Mouse (Mus musculus): Measurements from ENCODE around the gene Mob3b.

Gene Mob3b

DNA sequence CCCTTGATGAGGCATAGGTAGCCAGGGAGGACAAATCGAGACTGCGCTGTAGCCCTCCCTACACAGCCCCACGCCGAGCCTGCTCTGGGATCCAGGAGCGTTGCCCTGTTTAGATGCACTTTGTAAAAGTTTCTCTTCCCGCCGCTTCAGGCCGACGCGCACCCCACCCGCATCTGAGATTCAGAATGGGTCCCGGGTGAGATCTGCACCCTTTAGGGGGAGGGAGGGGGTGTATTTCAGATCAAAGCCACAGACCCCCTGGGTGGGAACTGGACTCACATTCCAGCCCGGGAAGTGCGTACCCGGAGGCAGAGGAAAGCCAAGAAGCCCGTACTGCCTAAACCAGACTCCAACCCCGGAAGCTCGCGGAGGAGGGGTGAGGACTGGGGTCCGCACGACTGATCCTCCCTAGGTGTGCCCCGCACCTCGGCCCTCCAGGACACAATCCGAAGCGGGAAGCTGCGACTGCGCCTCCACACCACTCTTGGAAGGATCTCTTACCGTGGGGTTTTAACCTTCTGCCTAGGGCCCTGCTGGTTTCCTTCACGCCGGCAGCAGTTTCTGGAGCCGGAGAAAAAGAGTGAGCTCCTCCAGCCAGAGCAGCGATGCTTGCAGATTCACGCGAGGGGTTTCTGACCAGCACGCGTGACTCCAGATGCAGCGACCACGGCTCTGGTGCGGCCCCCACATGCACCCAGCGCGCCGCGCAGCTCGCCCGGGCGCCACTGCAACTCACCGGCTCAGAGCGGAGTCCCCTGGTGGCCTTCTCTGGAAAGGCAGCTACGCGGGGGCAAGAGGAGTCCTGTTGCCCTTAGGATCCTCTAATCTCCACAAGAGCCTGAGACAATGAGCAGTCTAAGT lies at the start of gene Mob3b:
TSS of gene Mob3b (minus strand) at position 734 of the 861 bp plus-strand sequence.
- DNase-seq (ENCODE audit: low spot score in 2 of 2): peak; percentile 86 to 89

DNA sequence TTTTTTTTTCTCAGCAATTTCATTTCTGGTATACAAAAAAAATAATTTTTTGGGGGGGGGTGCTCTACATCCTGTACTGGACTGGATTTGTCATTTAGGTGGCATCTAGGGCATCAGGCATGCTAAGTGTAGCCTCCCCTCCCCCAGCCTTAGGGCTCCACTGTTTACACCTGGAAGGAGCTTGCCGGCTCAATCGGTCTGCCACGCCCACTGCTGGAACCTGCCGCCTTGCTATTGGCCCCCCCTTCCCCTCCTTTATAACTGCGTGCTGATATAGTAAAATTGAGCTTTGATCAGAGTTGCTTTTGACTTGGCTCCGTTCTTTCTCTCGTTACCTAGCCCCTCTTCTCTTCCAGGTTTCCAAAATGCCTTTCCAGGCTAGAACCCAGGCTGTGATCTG lies 47.4 kb upstream of the Mob3b start:
- no peak for DNase-seq (ENCODE audit: low spot score in 2 of 2)

DNA sequence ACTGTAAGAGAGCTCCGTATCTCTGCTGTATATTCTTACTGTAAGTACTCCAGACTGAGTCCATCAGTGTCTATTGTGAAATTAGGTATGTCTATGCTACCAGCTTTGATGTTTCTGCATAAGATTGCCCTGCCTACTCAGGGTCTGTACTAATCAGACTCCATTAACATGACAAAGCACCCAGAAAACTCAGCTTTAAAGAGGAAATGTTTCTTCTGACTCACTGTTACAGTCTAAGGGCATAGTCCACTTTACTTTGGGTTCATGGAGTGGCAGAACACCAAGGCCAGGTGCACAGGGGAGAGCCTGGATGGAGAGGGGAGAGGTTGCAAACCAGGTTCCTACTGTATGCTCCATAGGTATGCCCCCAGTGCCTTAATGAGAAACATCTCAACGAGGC lies 46.4 kb upstream of the Mob3b start:
- no peak for DNase-seq (ENCODE audit: low spot score in 2 of 2)

DNA sequence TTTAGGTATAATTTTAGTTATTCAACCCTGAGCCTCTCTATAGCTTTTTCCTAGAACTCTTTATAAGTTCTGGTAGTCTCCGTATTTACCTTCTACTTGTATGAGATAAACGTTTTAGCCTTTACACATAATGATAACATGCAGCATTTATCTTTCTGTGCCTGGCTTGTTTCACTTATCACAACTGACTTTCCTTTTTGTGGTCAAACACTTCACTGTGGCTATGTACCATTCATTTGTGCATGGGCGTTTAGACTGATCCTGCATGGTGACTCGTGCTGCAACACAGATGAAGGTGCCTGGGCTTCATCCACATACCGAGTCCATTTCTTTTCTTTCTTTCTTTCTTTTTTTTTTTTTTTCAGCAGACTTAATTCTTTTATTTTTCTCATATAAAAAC lies 44.4 kb upstream of the Mob3b start:
- DNase-seq (ENCODE audit: low spot score in 2 of 2): no peak

DNA sequence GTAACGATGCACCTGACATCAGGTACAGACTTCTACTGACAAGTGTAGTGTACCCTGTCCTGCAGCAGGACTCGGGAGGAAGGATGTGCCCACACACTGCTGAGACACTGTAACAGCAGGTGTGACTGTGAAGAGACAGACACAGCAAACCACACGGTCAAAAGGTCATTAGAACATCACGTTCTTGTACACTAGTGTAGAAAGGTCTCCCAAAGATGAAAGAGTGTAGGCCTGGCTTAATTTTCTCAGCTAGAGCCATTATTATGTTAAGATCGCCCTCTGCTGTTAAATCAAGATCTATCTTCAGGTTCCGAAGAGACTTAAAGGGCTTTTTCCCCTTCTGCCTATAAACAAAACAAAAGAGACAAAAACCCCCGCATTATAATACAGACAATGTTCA lies 35.4 kb upstream of the Mob3b start:
- no peak for DNase-seq (ENCODE audit: low spot score in 2 of 2)

DNA sequence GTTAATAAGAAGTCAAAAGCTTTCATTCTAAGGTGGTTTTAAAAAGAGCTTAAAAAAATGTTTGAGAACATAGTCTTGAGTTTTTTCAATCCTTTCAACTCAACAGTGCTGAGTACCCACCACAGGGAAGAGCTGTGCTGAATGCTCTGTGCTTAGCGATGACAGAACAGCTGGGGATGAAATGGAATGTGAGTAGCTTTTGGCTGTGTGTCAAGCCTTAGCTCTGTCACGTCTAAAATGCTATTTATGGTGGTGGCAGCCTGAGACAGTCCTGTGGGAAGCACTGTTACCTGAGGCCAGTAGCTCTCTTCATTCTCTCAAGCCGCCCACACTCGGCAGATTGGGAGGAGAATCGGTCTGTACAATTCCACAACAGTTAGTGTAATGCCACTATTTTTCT lies 32.5 kb upstream of the Mob3b start:
- DNase-seq (ENCODE audit: low spot score in 2 of 2): no peak

DNA sequence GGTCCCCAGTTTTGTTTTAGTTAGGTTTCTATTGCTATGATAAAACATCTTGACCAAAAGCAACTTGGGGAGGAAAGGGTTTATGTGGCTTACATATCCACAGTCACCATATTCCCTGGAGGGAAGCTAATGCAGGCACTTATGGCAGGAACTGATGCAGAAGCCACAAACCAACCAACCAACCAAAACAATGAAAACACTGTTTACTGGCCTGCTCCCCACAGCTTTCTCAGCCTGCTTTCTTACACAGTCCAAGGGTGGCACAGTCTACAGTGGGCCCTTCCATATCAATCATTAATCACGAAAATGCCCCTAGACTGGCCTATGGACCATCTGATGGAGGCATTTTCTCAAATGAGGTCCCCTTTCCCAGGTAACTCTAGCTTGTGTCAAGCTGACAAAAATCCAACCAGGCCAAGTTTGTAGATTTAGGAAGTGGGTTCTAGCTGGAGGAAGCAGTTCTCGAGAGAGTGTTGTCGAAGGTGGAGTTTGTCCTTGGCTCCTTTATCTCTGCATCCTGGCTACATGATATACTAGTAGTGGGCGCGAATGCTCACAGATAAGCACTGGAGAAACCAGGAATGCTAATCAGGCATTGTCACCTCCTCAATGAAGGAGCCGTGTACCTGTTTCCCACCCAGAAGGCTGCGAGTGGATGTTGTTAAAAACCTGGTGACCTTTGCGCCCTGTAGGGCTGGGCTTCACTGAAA lies 30.5 kb upstream of the Mob3b start:
- DNase-seq (ENCODE audit: low spot score in 2 of 2): no peak

DNA sequence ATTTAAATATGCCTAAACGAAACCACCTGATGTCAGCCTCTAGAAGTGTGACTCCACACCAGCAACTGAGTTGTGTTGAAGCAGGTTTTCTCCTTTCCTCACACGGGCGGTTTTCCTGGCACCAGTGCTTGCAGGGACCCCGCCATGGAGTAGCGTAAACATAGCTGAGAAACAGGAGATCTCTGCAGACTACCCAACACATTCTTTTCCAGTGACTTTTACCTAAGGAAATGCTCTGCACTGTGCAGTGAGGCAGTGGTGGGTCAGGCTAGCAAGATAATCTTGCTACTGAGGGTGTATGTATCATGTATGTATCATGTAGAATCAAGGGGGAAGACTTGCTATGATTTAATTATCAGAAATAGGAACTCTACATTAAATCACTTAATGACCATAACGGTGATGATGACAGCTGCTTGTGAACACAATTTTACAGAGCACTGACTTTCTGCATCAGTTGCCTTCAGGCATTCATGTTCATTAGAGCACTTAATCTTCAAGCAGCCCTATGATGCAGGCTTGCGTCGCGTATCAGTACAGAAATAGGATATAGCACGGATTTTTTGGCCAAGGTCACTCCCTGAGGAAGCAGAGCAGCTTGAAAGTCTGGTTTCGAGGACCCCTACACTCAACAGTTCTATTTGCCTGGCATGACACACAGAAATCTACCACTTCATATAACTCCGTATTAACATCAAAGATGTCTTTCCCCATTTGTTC lies 20.8 kb upstream of the Mob3b start:
- DNase-seq (ENCODE audit: low spot score in 2 of 2): no peak

DNA sequence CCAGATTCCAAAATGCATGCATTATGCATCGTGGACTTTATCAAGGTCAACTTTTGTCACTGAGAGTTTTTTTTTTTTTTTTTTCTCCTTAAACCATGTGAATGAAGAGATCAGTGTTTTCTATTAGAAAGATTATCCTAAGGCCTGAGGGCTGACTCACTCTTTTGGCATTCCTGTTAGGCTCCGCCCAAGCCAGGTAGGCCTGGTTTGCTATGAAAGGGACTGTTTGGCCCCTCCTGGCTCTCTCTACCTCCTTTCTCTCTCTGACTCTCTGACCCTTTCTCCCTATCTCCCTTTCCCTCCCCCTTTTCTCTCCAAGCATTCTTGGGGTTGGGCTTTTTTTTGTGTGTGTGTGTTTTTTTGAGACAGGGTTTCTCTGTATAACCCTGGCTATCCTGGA lies 18.3 kb upstream of the Mob3b start:
- DNase-seq (ENCODE audit: low spot score in 2 of 2): no peak

DNA sequence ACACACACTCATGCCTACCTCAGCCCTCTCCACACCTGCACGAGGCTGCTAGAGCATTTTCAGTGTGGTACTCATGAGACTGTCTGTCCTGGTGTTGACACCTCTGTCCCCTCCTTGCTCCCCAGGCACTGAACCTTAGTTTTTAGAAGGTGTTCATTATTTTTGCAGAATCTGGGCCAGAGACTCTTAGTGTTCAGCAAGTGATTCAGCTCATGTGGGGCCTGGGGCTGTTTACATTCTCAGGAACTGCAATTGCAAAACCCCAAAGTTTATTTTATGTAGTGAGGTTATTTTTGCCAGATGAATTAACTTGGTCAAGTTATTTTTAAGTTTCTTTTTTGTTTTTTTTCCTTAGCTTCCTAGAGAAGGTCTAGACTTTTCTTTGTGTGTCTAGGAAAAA lies 16.3 kb upstream of the Mob3b start:
- no peak for DNase-seq (ENCODE audit: low spot score in 2 of 2)

DNA sequence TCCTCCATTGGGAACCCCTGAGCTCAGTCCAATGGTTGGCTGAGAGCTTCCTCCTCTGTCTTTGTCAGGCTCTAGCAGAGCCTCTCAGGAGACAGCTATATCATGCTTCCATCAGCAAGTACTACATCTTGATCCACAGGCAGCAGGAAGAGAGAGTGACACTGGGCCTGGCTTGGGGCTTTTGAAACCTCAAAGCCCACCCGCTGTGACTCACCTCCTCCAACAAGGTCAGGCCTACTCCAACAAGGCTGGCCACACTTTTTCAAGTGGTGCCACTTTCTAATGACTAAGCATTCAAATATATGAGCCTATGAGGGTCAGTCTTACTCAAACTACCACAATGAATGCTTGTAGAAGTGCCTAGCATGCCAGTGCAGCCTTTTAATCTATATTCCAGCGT lies 15.2 kb upstream of the Mob3b start:
- no peak for DNase-seq (ENCODE audit: low spot score in 2 of 2)

DNA sequence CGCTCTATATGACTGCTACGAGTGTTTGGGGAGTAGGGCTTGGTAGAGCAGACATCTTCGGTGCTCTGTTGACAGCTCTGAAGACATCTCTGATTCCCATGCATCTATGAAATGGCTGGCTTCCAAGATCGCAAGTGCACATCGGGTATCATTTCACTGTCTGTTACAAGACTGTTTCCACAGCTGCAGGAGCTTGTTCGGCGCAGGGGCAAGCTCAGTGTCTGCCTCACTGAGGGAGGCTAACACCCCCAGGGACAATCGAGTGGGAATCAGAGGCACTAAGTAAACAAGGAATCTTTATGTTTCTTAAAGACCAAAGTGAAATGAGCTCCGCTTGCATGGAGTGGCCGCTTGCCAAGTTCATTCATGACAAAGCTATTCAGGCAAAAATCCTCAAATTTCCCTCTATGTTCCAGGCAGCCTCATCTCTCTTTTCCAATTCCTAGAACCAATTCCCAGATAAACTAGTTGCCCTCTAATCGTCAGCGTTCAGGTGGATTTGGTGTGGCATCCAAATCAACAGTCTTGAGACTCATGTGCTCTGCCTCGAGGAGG lies 12.4 kb upstream of the Mob3b start:
- DNase-seq (ENCODE audit: low spot score in 2 of 2): no peak

DNA sequence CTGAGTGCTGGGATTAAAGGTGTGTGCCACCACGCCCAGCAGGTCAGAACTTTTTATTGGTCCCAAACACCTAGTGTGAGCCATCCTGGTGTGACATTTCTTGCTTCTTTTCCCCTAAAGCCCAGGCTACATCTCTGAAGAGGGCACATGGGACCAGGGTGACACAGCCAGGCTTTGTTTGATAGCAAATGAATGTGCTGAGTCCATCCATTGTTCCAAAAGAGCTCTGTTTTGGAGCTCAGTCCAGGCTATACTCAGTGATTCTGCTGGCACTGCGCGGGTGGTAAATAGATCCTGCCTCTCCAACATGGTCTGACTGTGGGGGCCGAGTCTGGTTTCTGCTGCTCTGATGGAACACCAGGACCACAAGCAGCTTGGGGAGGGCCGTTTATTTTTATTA lies 10.6 kb upstream of the Mob3b start:
- no peak for DNase-seq (ENCODE audit: low spot score in 2 of 2)

DNA sequence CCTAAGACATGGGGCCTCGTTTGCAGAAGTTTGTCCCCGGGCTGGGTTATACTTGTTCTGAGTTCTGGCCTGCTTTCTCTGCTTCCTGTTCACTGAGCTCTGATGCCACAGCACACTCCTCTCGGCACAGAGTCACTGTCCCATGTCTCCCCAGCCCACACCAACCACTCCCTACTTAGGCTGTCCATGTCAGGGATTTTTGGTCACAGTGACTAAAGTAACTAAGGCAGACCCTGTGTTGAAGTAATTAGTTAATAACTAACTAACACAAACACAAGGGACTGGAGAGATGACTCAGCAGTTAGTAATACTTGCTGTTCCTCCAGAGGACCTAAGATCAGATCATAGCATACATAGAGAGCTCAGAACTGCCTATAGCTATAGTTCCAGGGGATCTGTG lies 8.7 kb upstream of the Mob3b start:
- DNase-seq (ENCODE audit: low spot score in 2 of 2): no peak

DNA sequence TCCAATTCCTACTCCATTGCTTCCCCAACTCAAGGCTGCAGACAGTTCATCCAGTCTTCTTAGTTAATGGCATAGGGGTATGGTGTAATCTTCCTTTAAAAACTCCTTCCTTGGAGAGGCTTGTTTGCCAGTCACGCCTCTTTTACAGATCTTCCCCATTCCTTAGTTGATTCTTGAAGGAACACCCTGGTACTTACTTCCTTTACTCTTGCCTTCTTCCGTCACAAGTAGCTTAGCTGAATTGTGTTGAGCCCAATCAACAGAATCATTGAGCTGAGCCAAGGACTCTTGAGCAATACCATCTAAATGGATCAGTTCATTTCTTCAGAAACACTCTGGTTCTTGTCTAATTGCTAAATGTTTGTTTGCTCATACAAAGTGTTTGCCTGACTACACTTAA lies 8.0 kb upstream of the Mob3b start:
- DNase-seq (ENCODE audit: low spot score in 2 of 2): no peak

DNA sequence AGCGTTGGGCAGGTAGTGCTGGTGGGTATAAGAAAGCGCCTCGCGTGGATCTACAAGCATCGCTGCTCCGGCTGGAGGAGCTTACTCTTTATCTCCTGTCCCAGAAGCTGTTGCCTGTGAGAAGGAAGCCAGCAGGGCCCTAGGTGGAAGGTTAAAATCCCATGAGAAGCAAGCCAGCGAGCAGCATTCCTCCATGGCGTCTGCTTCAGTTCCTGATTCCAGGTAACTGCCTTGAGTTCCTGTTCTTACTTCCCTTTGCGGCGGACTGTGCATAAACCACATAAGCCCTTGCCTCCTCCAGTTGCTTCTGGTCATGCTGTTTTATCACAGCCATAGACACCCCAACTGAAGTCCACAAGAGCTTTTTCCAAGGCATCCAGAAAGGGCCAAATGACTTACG lies 531 bp upstream of the Mob3b start:
- DNase-seq (ENCODE audit: low spot score in 2 of 2): no peak

DNA sequence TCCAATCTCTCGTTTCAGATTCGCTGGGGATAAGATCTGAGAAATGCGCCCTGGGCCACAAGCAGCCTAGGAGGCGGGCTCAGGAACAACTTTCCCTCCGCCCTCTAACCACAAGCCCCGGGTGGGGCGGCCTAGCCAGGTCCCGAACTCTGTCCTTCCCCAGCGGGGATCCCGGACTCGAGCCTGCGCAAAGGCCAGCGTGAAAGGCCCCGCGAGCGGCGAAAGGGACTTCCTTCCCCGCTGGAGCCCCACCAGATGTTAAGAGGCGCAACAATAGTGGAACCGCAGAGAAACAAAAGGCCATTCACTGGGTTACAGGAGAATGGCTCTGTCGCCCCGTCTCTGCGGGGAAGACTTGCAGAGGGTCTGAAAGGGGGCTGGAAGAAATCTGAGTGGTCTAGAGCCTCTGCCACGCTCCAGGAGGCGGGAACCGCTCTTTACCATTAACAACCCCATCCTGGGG lies 1.1 kb downstream of the Mob3b start:
- DNase-seq (ENCODE audit: low spot score in 2 of 2): peak; percentile 74 to 78

DNA sequence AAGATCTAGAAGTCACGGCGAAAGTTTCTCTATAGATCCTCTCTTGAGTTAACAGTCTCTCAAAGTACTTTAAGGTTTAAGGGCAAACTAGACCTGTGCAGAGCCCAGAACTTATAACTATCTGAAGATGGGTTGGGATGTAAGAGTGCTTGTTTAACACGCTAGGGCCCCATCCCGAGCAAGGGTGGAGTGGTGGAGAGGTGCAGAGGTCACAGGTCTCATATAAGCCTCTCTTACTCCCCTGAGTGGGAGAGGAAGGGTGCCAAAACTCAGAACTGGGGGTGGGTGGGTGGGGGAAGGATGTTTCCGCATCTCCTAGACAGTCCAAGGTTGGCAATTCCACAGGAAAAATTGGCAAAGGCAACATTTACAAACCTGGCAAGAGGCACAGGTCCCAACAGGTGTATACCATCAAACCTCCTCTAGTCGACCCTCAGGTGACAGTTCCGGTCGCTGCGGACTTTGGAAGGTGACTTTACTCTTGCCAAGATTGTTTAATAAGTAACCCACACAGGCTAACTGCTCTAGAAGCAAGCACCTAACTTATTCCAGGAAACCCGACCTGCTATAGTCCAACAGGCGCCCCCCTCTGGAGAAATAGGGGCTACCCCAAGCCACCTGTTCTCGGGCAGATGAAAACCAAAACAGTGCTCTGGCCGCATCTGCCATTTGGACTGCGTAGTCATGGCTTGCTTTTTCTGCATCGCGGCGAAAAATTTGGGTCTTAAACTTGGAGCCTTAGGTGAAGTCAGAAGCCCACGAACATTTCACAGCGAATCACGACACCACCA lies 2.0 kb downstream of the Mob3b start:
- peak; percentile 40 to 45 for DNase-seq (ENCODE audit: low spot score in 2 of 2)

DNA sequence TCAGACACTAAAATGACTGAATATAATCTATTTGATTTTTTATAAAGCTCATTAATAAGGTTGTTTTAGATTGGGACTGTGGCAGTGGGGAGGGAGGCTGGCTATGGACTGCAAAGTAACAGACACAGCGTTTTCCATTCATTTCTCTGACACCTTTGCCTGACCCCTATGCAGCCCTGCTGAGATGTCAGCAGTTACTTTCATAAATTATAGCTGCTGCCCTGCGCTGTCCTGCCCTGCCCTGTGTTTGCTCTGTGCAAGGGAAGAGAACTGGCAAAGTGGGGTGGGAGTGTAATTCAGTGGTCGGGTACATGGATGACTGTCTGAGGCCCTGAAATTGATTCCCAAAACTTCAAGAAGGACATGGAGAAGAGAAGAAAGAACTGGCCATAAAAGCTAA lies 3.2 kb downstream of the Mob3b start:
- no peak for DNase-seq (ENCODE audit: low spot score in 2 of 2)

DNA sequence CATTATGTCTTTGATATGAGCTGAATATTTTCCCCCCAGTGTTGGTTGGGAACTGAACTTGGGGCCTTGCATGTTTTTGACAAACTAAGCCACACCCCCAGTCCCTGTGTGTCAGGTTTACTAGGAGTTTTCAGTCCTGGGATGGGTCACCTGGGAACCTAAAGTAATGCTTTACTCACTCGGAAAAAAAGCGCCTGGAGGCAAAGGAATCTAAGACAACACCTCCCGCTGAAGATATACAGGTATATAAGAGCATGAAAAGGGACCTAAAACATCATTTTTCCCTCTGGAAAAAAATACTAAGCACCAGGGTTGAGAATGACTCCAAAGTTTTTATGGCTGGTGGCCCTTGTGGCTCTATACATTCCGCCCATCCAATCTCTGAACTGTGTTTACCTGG lies 5.5 kb downstream of the Mob3b start, which contains the start of gene Ifnk:
TSS of gene Ifnk (plus strand) at position 301 of the 400 bp plus-strand sequence.
- DNase-seq (ENCODE audit: low spot score in 2 of 2): no peak

DNA sequence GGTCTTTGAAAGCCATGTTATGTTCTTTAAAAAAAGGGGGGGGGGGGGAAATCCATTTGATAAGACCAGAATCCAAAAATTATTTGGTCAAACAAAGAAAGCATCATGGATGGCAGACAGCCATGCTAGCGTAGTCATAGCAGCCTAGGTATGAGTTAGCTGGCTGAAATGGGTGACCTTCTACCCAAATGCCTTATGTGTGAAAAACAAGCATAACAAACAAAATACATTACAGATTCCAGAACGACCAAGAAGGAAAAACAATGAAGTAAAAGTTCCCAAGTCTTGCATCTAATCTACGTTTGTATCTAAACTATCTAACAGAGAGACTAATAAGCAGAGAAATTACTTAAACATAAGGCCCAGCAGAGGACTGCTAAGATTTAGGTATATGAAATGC lies 6.6 kb downstream of the Mob3b start:
- no peak for DNase-seq (ENCODE audit: low spot score in 2 of 2)
